Mouse (Mus musculus): ENCODE data around the gene Mapk11.

The Mapk11 gene

GRCm38 (mm10) chr15:89140048-89140658 lies 9.3 kb downstream of the Mapk11 start:
- peak; percentile 68 to 70 for DNase-seq

GRCm38 (mm10) chr15:89138531-89138930 lies 10.9 kb downstream of the Mapk11 start:
- DNase-seq = no peak

DNA sequence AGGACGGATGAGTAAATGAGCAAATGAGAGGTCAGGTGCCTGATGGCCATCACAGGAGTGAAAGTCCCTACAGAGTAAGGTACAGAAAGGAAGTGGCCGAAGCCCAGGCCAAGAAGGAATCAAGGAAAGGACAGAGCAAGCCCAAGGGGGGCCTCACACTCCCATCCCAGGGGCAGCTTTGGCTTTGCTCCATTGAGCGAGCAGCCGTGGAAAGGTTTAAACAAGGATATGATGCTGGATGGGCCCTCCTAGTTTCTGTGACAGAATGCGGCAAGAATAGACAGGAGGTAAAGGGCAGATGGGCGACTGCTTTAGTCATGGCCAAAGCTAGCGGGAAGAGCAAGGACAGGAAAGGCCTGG lies 11.4 kb downstream of the Mapk11 start:
- no peak for DNase-seq

- DNase-seq = peak in 1 of 2 experiments; percentile 50
Measured at GRCm38 (mm10) chr15:89137378-89138045, 11.9 kb downstream of the Mapk11 start.

GRCm38 (mm10) chr15:89136461-89137155 lies 12.8 kb downstream of the Mapk11 start:
- no peak for DNase-seq

GRCm38 (mm10) chr15:89131316-89131715 lies 18.1 kb downstream of the Mapk11 start:
- DNase-seq = no peak

DNA sequence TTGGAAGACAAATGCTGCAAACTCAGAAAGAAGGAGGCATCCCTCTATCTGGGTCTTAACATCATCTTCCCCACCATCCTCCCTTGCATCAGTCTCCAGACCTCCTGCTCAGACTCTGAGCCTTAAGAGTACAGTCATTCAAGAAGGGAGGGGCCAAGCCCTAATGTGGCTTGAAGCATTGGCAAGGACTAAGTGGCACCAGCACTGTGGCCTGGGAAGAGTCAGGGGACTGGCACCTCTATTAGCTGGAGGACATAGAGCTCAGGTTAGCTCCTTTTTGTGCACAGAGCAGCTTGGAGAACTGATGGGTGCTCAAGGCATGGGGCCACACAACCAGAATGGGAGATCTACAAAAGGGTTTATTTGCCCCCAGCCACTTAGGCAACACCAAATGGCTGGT lies 19.2 kb downstream of the Mapk11 start:
- DNase-seq = no peak

DNA sequence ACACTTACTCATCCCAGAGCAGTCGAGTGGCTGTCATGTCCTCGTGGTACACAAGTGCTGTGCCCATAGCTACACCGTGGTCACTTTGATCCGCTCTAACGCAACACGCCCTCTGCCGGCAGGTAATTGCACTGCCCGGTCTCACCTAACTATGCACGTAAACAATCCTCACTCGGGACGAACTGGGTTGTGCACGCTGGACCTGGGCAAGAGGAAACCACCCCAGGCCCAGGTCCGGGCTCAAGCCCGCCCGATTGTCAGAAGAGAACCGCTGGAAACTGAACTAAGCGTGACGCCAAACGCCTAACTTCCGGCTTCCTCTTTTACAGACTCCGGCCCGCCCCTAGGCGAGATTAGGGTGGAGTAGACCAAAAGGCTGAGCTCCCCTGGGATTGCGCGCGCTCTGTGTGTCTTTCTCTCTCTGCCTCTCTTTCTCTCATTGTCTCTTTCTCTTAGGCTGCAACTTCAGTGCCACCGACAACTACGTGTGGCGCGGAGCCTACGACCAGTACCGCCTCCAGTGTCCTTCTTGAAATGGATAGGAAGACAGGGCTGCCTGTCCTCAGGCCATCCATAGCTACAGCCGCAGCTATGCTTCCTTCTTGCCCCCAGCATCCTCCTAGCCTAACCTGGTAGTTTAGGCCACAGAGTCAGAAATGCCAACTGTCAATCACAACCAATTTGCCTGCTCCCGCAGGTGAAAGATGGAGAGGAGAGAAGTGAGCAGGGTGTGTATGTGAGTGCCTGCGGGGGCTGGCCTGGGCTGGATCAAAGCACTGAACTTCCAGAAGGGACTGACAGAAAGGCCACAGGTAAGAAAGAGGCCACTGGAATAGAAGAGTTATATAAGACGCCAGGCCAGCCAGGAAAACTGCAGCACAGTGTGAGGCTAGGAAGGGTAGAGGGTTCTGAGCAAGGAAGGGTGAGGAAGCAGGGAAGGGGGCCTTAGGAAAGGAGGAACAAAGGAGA lies 20.8 kb downstream of the Mapk11 start, which contains the start of gene Hdac10:
Gene Hdac10, minus strand, starts transcription at position 319 of the 969 bp plus-strand sequence.
- DNase-seq = peak; percentile 94 to 97

DNA sequence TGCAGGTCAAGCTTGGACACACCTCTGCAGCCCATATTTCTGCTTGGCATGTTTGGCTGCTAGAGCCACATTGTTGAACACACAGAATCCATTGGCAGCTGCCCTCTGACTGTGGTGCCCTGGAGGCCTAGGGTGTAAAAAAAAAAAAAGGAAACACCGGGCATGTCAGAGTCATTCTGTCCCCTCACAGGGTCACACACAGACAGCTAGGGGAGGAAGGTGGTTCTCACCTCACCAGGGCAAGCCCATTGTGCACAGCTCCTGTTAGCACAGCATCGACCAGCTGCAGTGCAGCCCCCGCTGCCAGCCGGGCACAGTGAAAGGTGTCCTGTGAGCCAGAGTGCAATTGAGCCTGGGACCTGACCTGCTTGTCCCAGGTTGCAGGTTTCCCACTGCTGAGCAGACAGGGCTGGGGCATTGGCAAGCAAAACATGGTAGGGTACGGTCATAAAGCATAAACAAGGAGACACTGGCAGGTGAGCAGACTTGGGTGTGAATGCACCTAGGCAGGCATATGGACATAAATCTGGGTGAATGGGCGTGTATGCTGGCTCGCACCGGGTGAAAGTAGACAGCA lies 22.0 kb downstream of the Mapk11 start:
- DNase-seq = no peak

DNA sequence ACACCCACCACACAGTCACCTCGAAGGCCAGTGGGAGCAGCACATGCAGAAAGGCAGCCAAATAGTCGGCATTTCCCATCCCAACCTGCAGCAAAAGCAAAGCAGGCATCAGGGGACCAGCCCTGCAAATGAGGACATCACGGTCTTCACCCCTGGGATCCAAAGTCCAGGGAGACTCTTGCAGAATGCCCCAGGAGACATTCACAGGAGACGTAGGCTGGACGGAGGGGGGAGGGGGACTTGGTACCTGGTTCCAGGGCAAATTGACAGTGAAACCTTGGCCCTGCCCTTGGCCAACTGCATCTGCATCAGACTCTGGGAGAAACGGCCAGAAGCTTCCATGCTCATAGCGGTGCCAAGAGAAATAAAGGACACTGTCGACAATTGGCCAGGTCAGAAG lies 22.8 kb downstream of the Mapk11 start:
- DNase-seq = no peak

DNA sequence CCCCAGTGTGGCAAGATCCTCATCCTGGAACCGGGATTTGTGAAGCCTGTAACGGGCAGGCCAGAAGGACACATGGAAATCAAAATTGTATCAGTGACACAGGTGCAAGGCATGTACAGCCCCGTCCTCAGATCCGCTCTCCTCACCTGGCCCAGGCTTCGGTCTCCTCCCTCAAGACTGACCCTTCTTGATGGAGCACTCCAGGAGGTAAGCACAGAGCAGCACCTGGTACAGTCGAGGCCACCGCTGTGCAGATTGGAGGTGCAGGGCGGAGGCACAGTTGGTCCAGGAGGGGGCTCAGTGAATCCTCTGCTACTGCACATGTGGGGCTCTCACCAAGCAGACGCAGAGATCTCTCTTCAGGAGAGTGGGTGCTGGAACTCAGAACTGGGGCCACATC lies 24.1 kb downstream of the Mapk11 start:
- DNase-seq = no peak

DNA sequence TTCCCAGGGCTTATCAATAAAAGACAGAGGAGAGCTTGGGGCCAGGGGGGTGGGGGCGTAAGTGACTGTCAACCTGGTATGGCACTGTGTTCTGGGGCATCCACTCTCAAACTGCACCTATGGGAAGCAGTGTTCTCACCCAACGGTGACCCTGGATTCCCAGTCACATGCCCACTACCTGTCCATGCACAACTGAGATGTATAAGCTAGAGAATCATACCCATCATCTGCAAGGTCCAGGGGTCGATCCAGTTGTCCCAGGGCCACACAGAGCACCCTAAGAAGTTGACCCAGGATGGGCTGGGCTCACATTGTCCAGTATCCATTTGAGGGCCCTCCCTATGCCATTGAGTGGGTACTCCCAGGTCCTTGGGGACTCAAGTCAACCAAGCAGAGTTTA lies 25.1 kb downstream of the Mapk11 start:
- DNase-seq = no peak

DNA sequence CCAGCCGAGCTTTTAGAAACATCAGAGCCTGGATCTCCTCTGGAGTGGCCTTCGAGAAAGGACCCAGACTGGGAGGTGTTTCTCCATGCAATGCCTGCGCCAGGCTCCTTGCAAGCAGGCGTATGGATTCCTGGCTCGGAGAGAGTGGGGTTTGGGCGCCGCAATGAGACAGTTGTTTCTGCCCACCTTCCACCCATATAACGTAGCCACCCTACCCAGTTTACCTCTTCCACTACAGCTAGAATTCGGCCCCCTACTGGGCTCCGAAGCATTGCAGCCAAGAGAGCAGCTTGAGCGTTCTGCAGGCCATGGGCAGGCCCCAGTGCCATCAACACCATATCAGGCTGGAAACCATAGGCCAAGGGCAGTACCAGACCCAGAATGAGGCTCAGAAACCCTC lies 25.8 kb downstream of the Mapk11 start:
- DNase-seq = peak; percentile 83 to 84

GRCm38 (mm10) chr15:89122649-89123366 lies 26.6 kb downstream of the Mapk11 start, which contains the start of gene Tubgcp6:
Gene Tubgcp6, minus strand, starts transcription at chr15:89123112.
- peak; percentile 98 for DNase-seq

GRCm38 (mm10) chr15:89118007-89118406 lies 31.4 kb downstream of the Mapk11 start:
- no peak for DNase-seq

- DNase-seq = peak; percentile 69 to 72
Measured at GRCm38 (mm10) chr15:89110147-89110546, 39.3 kb downstream of the Mapk11 start.

DNA sequence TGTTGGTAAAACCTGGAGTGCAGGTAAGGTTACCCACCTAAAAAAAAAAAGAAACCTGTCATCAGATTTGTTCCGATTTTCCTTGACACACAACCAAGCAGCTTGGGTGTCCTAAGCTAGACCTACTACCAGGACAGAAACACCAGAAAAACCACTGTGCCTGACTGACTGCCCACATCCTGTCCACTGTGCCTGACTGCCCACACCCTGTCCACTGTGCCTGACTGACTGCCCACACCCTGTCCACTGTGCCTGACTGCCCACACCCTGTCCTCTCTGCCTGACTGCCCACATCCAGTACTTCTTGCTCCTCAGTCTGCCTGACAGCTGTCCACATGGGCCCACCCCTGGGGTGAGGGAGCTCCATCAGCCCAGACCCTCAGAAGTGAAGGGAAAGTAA lies 42.5 kb downstream of the Mapk11 start:
- no peak for DNase-seq

GRCm38 (mm10) chr15:89106073-89106472 lies 43.4 kb downstream of the Mapk11 start:
- DNase-seq = peak; percentile 64 to 65

DNA sequence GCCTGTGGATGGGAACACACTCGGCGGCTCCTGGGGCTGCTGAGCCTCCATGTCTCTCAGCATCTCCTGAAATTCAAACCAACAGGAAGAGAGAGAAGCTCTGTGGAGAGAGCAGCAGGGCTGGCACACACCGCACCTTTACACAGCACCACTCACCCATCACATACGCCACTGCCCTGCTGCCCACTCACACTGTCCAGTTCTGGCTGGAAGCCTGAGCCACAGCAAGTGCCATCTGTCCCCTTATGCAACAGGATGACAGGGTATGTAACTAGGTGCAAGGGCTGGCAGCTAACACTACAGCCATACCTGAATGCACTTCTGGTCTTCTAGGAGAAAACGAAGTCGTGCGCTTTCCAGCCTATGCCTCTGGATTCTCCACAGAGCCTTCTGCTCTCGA lies 45.0 kb downstream of the Mapk11 start:
- peak; percentile 92 to 93 for DNase-seq

GRCm38 (mm10) chr15:89103921-89104320 lies 45.5 kb downstream of the Mapk11 start:
- DNase-seq = peak; percentile 67 to 69

DNA sequence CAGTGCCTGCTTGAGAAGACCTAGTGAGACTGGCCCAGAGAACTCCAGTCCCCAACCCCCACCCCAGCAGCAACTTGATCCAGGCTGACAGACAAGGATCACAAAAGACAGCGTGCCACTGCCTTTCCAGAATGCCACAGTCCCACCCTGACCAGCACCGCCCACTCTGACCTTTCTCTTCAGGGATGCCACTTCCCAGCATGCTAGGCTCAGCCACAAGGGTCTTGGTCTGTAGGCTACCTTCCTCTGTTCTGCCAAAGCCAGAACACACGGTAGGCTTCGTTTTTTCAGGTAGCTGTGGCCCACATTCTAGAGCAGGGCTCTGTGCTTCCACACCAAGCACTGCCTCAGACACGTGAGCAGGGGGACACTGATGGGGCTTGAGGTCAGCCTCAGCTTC lies 46.8 kb downstream of the Mapk11 start:
- no peak for DNase-seq

- DNase-seq = no peak
Measured at GRCm38 (mm10) chr15:89100823-89101222, 48.6 kb downstream of the Mapk11 start.
